Mouse (Mus musculus) erythroblast, embryonic 14.5 days (primary cell): ENCODE measurements around the gene Add2.

Experiments used
- GATA1 ChIP-seq: IDR thresholded peaks from 2 replicates; pipeline ENCODE4 v1.6.1; 2012; ENCODE audit warnings: low read length, inconsistent platforms, mixed read lengths
- TAL1 ChIP-seq: IDR thresholded peaks from 3 replicates; pipeline ENCODE4 v1.6.1; 2012; ENCODE audit warnings: low read length, inconsistent platforms, mixed read lengths

DNA sequence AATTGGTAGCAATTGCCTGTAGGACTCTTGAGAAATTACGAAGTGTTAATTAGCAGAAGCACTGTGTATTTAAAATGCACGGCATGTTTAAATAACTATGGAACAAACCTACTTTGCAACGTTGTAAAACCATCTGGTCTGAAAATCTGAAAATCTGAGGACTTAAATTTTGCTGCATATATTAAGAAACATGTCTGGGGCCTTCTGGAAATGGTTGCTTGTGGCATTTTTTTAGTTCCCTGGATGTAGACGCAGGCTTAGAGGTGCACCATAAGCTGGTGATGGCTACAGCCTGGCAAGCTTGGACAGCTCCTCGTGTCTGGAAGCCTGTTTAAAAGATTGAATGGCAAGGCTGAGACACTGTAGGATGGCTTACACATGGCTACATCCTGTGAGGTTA, 40.5 kb downstream of the Add2 start:
- TF ChIP-seq TAL1 (no peak), GATA1 (no peak)
